Mouse (Mus musculus) CH12.LX (cell line): ENCODE data around the gene Tgm2.

Experiments used
- CHD2 ChIP-seq: IDR thresholded peaks from 2 replicates; pipeline ENCODE4 v1.6.1; 2011; ENCODE audit warnings: low read length, improper control_type of control experiment
- CTCF ChIP-seq, 2 experiments: IDR thresholded peaks in 1 of 2; conservative IDR thresholded peaks in 1 of 2; 2 replicates each; pipeline ENCODE4 v1.5.1; 2011 to 2012; ENCODE audit warnings: low read depth in 2 of 2, low read length in 2 of 2, improper control_type of control experiment in 1 of 2, inconsistent platforms in 1 of 2, mild to moderate bottlenecking in 1 of 2, moderate library complexity in 1 of 2
- ELF1 ChIP-seq: IDR thresholded peaks from 2 replicates; pipeline ENCODE4 v1.6.1; 2014; ENCODE audit warnings: low read depth, mild to moderate bottlenecking, inconsistent platforms, low read length, improper control_type of control experiment
- KAT2A ChIP-seq: IDR thresholded peaks from 2 replicates; pipeline ENCODE4 v1.6.1; 2012; ENCODE audit warnings: low read length, improper control_type of control experiment, inconsistent platforms; ENCODE audit not compliant: insufficient replicate concordance
- MYC ChIP-seq: IDR thresholded peaks from 2 replicates; pipeline ENCODE4 v1.6.1; 2011; ENCODE audit warnings: low read depth, mild to moderate bottlenecking, improper control_type of control experiment, low read length
- POLR2A ChIP-seq: IDR thresholded peaks from 2 replicates; pipeline ENCODE4 v1.6.1; 2011; ENCODE audit warnings: low read depth, mild to moderate bottlenecking, improper control_type of control experiment, low read length
- SMC3 ChIP-seq: IDR thresholded peaks from 2 replicates; pipeline ENCODE4 v1.6.1; 2011; ENCODE audit warnings: low read depth, low read length, improper control_type of control experiment
- UBTF ChIP-seq: IDR thresholded peaks from 2 replicates; pipeline ENCODE4 v1.6.1; 2012; ENCODE audit warnings: low read depth, mild to moderate bottlenecking, inconsistent platforms, low read length, improper control_type of control experiment, moderate library complexity
- USF1 ChIP-seq: IDR thresholded peaks from 2 replicates; pipeline ENCODE4 v1.6.1; 2014; ENCODE audit warnings: low read depth, mild to moderate bottlenecking, inconsistent platforms, low read length, improper control_type of control experiment
- ZMIZ1 ChIP-seq: IDR thresholded peaks from 2 replicates; pipeline ENCODE4 v1.6.1; 2012; ENCODE audit warnings: low read depth, mild to moderate bottlenecking, inconsistent platforms, low read length, improper control_type of control experiment

GRCm38 (mm10) chr2:158113591-158114257, 32.5 kb downstream of the Tgm2 start:
- TF ChIP-seq POLR2A (no peak), CTCF (conservative IDR thresholded peaks at IDR 0.05 in 1 of 2, IDR thresholded peaks at IDR 0.05 in 1 of 2; ENCODE audit: low read depth in 2 of 2, low read length in 2 of 2) (no peak), ELF1 (no peak), CHD2 (no peak), USF1 (no peak), MYC (no peak), SMC3 (no peak), KAT2A (no peak), UBTF (no peak), ZMIZ1 (no peak)
